Mouse (Mus musculus): ENCODE data around the gene Kmo.

- TF ChIP-seq POLR2A (IDR thresholded peaks at IDR 0.05; ENCODE audit: insufficient read depth, low read depth, low read length), result no peak
- TF ChIP-seq CTCF (IDR thresholded peaks at IDR 0.05), result no peak
These were observed 79.6 kb downstream of the Kmo start for GRCm38 (mm10) chr1:175699796-175700195.
